Mouse (Mus musculus): ENCODE data around the gene Ribc1. TPM values are rescaled to one million over a fixed set of nuclear protein-coding genes. Genes with fewer than 3 reads are reported as not detected.

Ribc1 gene
- polyA plus RNA-seq, 1 experiment from 2014 or later = 3.4 TPM

DNA sequence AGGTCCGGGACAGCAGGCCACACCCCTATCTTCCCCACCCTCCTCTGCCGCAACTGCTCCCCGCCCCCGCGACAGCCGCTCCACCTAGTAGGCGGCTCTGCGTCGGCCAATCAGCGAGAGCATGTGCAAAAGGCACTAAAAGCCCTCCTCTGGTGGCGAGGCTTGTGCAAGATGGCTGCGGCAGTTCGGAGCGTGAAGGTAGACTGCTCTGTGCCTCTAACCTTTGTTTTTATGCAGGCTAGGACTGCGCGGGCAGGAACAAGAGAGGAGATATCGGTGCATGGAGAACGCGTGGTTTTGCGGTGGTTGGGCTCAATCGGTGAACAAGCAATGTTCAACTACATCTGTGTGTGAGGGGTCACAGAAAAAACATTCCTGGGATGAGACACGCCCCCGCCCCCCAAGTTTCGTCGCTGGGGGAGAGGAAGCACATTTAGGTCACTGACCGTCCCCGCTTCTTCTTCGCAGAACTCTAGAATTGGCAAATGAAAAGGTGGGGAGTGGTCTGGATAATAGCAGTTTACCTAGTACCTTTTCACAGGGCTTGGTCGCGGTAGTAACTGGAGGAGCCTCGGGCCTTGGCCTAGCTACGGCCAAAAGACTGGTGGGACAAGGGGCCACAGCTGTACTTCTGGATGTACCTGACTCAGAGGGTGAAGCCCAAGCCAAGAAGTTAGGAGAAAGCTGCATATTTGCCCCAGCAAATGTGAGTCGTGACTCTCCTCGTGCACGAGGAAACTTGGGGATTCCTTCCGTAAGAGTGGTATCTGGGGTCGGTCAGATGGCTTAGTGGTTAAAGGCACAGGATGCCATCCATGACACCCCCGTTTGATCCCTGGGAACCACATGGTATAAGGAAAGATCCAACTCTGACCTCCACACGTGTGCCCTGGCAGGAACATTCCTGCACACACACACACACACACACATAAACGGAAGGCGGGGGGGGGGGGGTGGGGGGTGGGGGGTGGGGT is 14.1 kb downstream of the Ribc1 start, which contains the start of gene Hsd17b10:
TSS of gene Hsd17b10 (plus strand) at position 109 of the 974 bp plus-strand sequence.
- H3K4me1 ChIP-seq = peaks cover 5% of the 10 kb centered on the region; the same call in 1 of the 2 replicates
- peak within 1 kb of the TSS; percentile 66 for H3K9ac ChIP-seq
- peaks cover 20% of the 10 kb centered on the region for H3K36me3 ChIP-seq
- ATAC-seq = peak; percentile 98
- peak within 1 kb of the TSS; percentile 61 for H3K4me3 ChIP-seq
- peak within 1 kb of the TSS; percentile 78 for H3K4me2 ChIP-seq
- H3K9me3 ChIP-seq (replicated peaks) = no peaks in the 10 kb centered on the region
- H3K27ac ChIP-seq = peak within 1 kb of the TSS; percentile 64; the same call in 1 of the 2 replicates
- H3K27me3 ChIP-seq (replicated peaks) = peaks cover 48% of the 10 kb centered on the region
- 7% methylated on average over 37 of the region's 41 CpGs for WGBS (ENCODE audit: insufficient replicate concordance)

DNA sequence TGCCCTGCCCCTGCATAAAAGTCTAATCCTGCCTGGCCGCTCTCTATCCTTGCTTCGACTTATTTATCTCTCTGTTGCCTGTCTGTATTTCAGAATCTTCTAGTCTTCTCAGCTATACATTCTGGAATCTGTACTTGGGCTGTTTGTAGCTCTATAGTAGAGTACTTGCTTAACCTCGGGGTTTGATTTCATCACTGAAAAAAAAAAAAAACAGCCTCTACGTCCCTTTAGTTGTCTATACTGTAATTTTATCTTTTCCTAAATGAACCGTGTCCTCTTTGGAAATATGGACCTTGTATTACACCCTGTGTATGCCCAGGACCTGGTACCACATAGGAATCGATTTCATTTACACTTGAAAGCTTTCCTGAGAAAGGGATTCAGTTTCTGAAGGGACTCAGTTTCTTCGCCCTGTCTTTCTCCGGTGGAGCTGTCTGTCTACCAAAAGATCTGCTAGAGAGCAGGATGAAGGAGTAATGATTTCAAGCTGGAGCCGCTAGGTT is 14.9 kb downstream of the Ribc1 start:
- H3K27ac ChIP-seq = no peak overlapping the region
- peak overlapping the region; percentile 61 for H3K4me3 ChIP-seq
- H3K27me3 ChIP-seq (replicated peaks) = peaks cover 49% of the 10 kb centered on the region
- peaks cover 5% of the 10 kb centered on the region; the same call in 1 of the 2 replicates for H3K4me1 ChIP-seq
- peak overlapping the region; percentile 78 for H3K4me2 ChIP-seq
- peaks cover 20% of the 10 kb centered on the region for H3K36me3 ChIP-seq
- 22% methylated on average over 9 of the region's 9 CpGs for WGBS (ENCODE audit: insufficient replicate concordance)
- H3K9ac ChIP-seq = peak overlapping the region; percentile 50; the same call in 1 of the 2 replicates
- peak; percentile 11 for ATAC-seq
- H3K9me3 ChIP-seq (replicated peaks) = no peaks in the 10 kb centered on the region

DNA sequence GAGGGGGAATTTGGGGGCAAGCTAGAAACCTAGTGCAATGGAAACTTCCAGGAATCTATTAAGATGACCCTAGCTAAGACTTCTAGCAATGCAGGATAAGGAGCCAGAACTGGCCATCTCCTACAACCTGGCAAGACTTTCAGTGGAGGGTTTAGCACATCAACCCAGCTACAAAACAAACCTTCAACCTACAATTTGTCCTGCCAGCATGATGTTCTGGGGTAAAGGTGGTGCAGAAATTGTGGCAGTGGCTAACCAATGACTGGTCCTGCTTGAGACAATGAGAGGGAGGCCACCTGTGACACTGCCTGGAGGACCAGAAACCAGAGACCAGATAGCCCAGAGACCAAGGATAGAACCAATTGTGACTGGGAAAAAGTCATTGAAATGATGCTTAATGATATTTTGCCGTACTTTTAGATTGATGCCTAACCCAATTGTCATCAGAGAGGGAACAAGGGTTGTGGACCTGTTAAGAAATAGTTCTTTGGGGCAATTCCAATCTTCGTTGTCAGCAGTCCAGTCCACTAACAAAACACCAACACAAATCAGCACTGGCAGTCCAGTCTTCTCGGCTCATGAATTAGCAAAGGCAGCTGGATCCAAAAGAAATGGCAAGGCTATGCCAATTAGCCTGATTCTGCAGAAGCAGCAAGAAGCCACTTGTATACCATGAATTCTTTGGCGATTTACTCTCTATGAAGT is 16.9 kb downstream of the Ribc1 start:
- Histone ChIP-seq H3K9me3 (replicated peaks) (no peaks in the 10 kb centered on the region), H3K9ac (no peak overlapping the region), H3K4me3 (no peak overlapping the region), H3K4me1 (peaks cover 5% of the 10 kb centered on the region; the same call in 1 of the 2 replicates), H3K27me3 (replicated peaks) (peaks cover 53% of the 10 kb centered on the region), H3K27ac (no peak overlapping the region), H3K4me2 (no peak overlapping the region), H3K36me3 (peaks cover 10% of the 10 kb centered on the region; the same call in 1 of the 2 replicates)
- WGBS (ENCODE audit: insufficient replicate concordance) = 55% methylated on average over 4 of the region's 4 CpGs
- ATAC-seq = no peak

Other genes with a start within 250 kb of the Ribc1 start
- gene Huwe1, start 215.5 kb downstream of the Ribc1 start, polyA plus RNA-seq (2016; fragmentation: Nextera tagmentation; extraction: Ambion mirVana) = 25.7 and 26.0 TPM in 2 replicates
- gene Hsd17b10, start 14.4 kb downstream of the Ribc1 start, polyA plus RNA-seq (2016; fragmentation: Nextera tagmentation; extraction: Ambion mirVana) = 99.4 and 102 TPM in 2 replicates
- 73.5 and 75.5 TPM in 2 replicates for gene Smc1a, start 133 bp upstream of the Ribc1 start, polyA plus RNA-seq (2016; fragmentation: Nextera tagmentation; extraction: Ambion mirVana)
- gene Iqsec2, start 128.0 kb upstream of the Ribc1 start, polyA plus RNA-seq (2016; fragmentation: Nextera tagmentation; extraction: Ambion mirVana) = 0.73 and 0.75 TPM in 2 replicates
- gene Kdm5c, start 216.7 kb upstream of the Ribc1 start, polyA plus RNA-seq (2016; fragmentation: Nextera tagmentation; extraction: Ambion mirVana) = 36.0 and 36.5 TPM in 2 replicates

All from liver, embryonic 12.5 days (tissue).